Mouse (Mus musculus): Measurements from ENCODE around the gene Slc12a5.

GRCm38 (mm10) chr2:164917371-164917770, 43.2 kb upstream of the Slc12a5 start:
- TF ChIP-seq CTCF (IDR thresholded peaks at IDR 0.05) (no peak), EP300 (IDR thresholded peaks at IDR 0.05) (no peak)
